Mouse (Mus musculus) erythroblast, embryonic 14.5 days (primary cell): Measurements from ENCODE around the gene 1700007K13Rik. TPM values are rescaled to one million over a fixed set of nuclear protein-coding genes. Genes with fewer than 3 reads are reported as not detected.

ENCODE experiments used
- H3K27me3 ChIP-seq: 2 replicates; pipeline ENCODE4 v1.6.1; 2012; ENCODE audit warnings: inconsistent platforms; ENCODE audit not compliant: control insufficient read depth
- H3K36me3 ChIP-seq: 2 replicates; pipeline ENCODE4 v1.6.1; 2012; ENCODE audit warnings: mild to moderate bottlenecking, inconsistent platforms; ENCODE audit not compliant: control insufficient read depth
- H3K4me1 ChIP-seq: 2 replicates; pipeline ENCODE4 v1.6.1; 2012; ENCODE audit warnings: inconsistent platforms; ENCODE audit not compliant: control insufficient read depth
- H3K4me3 ChIP-seq: replicated peaks from 2 replicates; pipeline ENCODE3; 2012; ENCODE audit warnings: moderate library complexity, mild to moderate bottlenecking, inconsistent platforms
- H3K9me3 ChIP-seq: 2 replicates; pipeline ENCODE4 v1.6.1; 2012; ENCODE audit warnings: low read length, inconsistent platforms, mixed read lengths; ENCODE audit not compliant: control insufficient read depth
- GATA1 ChIP-seq: IDR thresholded peaks from 2 replicates; pipeline ENCODE4 v1.6.1; 2012; ENCODE audit warnings: low read length, inconsistent platforms, mixed read lengths
- TAL1 ChIP-seq: IDR thresholded peaks from 3 replicates; pipeline ENCODE4 v1.6.1; 2012; ENCODE audit warnings: low read length, inconsistent platforms, mixed read lengths
- polyA plus RNA-seq: library from polyadenylated mRNA; stranded (reverse); fragments of >175 nt; gene quantifications from 2 replicates; pipeline ENCODE4 v1.2.3, GENCODE M21; 2012

The 1700007K13Rik gene
- polyA plus RNA-seq, 1 experiment, result not detected

DNA sequence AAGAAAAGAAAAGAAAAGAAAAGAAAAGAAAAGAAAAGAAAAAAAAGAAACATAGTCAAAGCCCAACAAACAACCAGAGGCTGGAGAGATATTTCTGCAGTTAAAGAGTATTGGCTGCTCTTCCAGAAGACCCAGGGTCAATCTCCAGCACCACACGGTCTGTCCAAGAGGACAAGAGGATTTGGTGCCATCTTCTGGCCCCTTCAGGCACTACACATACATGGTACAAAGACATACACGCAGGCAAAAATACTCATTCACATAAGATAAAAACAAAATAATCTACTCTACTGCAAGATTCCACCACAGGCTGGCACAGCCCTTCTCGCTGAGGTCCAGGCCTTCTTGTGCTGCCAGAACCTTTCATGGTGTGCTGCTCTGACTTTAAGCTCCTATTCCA lies 43.0 kb downstream of the 1700007K13Rik start:
- no peaks in the 10 kb centered on the region for H3K27me3 ChIP-seq
- no peaks in the 10 kb centered on the region for H3K9me3 ChIP-seq
- peaks cover 3% of the 10 kb centered on the region for H3K4me1 ChIP-seq
- no peak for TF ChIP-seq TAL1
- TF ChIP-seq GATA1, result no peak
- no peaks in the 10 kb centered on the region for H3K36me3 ChIP-seq
- no peak overlapping the region for H3K4me3 ChIP-seq

DNA sequence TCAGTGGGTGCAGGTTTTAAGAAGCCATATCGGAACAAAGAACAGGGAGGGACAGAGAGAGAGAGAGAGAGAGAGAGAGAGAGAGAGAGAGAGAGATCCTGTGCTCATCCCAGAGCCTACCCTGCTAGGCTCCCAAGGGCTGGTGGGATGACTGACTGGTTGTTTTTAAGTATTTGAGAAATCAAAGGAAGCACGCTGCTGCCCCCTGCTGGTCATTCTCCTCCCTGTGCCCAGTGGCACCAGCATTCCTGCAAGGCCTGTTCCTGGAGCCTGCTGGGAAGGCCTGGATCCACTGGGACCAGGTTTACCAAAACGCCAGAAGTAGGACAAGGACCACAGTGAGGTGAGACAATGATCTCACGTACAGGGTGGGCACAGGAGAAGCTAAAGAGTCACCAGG lies 46.2 kb downstream of the 1700007K13Rik start:
- Histone ChIP-seq H3K9me3 (no peaks in the 10 kb centered on the region), H3K36me3 (no peaks in the 10 kb centered on the region), H3K27me3 (no peaks in the 10 kb centered on the region), H3K4me3 (no peak overlapping the region), H3K4me1 (peaks cover 3% of the 10 kb centered on the region)
- TF ChIP-seq GATA1, result no peak
- no peak for TF ChIP-seq TAL1

DNA sequence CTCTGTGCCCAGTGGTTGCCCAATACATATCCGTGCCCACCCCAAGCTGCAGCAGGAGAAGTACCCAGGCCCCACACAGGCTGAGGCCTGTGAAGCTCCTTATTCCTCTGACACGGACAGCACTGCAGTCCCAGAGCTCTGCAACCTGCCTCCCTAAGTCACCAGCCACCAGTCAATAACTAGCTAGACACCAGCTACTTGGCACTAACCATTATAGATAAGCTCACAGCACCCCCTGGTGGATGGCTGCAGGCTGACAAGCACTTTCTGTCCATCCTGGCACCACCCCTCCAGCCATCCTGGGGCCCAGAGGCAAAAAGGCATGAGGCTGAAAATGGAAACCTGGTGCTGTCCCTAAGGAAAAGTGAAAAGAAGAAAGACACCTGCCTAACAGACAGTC lies 48.1 kb downstream of the 1700007K13Rik start:
- Histone ChIP-seq H3K9me3 (no peaks in the 10 kb centered on the region), H3K4me1 (no peaks in the 10 kb centered on the region; the same call in 1 of the 2 replicates), H3K4me3 (no peak overlapping the region), H3K36me3 (no peaks in the 10 kb centered on the region), H3K27me3 (no peaks in the 10 kb centered on the region)
- TF ChIP-seq TAL1 (no peak), GATA1 (no peak)

DNA sequence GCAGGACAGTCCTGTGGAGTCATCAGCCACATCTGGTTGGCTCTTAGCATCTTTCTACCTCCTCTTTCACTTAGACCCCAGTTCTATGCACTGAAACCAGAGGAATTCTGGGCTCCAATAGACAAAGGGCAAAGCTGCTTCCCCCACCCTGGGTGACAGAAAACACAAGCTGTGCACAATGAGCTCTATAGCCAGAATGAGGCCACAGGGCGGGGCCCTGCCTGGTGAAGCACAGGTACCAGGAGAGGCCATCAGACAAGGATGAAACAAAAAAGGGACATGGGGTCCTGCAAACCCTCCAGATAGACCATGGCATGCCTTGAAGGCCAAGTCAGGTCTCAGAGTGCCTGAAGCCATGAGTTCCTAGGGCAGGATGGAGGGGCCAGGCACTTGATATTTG lies 49.6 kb downstream of the 1700007K13Rik start:
- Histone ChIP-seq H3K4me3 (no peak overlapping the region), H3K27me3 (no peaks in the 10 kb centered on the region), H3K36me3 (no peaks in the 10 kb centered on the region), H3K9me3 (no peaks in the 10 kb centered on the region), H3K4me1 (no peaks in the 10 kb centered on the region; the same call in 1 of the 2 replicates)
- TF ChIP-seq TAL1 (no peak), GATA1 (no peak)

- TF ChIP-seq GATA1 (no peak), TAL1 (no peak)
- no peaks in the 10 kb centered on the region for H3K9me3 ChIP-seq
- H3K4me1 ChIP-seq, result no peaks in the 10 kb centered on the region; the same call in 1 of the 2 replicates
- no peaks in the 10 kb centered on the region for H3K27me3 ChIP-seq
- no peak overlapping the region for H3K4me3 ChIP-seq
- H3K36me3 ChIP-seq, result no peaks in the 10 kb centered on the region
Observed at GRCm38 (mm10) chr2:28415387-28416024, 50.6 kb downstream of the 1700007K13Rik start.

DNA sequence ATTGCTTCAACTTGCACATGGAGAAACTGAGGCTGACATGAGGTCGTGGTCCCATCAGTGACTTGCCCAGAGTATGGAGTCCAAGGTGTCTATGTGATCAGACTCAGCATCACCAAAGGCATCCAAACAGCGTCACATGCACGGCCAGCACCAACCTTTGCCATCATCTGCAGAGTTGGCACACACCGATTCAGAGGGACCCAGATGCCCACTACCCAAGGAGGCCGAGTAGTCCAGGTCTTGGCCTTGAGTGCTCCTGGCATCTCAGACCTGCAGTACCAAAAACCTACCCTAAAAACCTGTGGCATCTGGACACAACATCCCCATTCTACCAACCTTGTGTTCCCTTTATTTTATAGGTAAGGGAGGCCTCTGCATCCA lies 51.4 kb downstream of the 1700007K13Rik start:
- Histone ChIP-seq H3K4me1 (no peaks in the 10 kb centered on the region; the same call in 1 of the 2 replicates), H3K27me3 (no peaks in the 10 kb centered on the region), H3K4me3 (no peak overlapping the region), H3K9me3 (no peaks in the 10 kb centered on the region), H3K36me3 (no peaks in the 10 kb centered on the region)
- no peak for TF ChIP-seq TAL1
- TF ChIP-seq GATA1, result no peak

DNA sequence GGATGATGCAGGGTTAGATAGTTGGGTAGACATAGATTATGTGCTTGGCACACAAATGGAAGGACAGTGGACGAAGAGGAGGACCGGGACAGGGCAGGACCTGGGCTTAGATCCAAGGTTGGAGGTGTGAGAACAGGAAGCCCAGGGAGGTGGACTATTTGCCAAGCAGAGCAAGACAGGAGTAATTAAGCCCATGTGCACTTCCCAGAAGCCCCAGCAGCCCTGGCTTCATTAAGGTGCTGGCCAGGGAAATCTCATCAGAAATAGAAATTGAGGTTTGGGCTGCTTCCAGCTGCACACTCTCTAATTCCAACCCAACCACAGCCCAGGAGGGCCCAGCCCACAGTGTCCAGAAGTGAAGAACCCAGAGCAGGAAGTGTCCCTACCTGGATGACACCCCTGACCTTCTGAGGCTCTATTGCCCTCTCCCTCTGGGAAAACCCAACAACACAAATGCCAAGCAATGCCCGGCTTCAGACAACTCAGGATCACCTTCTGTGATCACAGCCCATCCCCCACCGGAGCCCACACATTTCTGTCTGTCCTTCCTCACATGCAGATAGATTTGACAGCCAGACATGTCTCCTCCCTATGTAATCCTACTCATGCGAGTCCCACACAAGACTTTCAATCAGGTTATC lies 51.9 kb downstream of the 1700007K13Rik start:
- H3K4me1 ChIP-seq, result no peaks in the 10 kb centered on the region; the same call in 1 of the 2 replicates
- no peak overlapping the region for H3K4me3 ChIP-seq
- TF ChIP-seq GATA1 (no peak), TAL1 (no peak)
- no peaks in the 10 kb centered on the region for H3K36me3 ChIP-seq
- no peaks in the 10 kb centered on the region for H3K9me3 ChIP-seq
- no peaks in the 10 kb centered on the region for H3K27me3 ChIP-seq

- Histone ChIP-seq H3K4me1 (no peaks in the 10 kb centered on the region; the same call in 1 of the 2 replicates), H3K36me3 (no peaks in the 10 kb centered on the region), H3K27me3 (no peaks in the 10 kb centered on the region), H3K4me3 (no peak overlapping the region), H3K9me3 (no peaks in the 10 kb centered on the region)
- TF ChIP-seq GATA1 (no peak), TAL1 (no peak)
Observed at GRCm38 (mm10) chr2:28412936-28413335, 53.2 kb downstream of the 1700007K13Rik start.

Other genes with a start within 250 kb of the 1700007K13Rik start
- gene Ppp1r26, start 19.5 kb downstream of the 1700007K13Rik start, polyA plus RNA-seq, result 0.01 TPM in 1 of 2 replicates, not detected in the other
- gene Mrps2, start 1.7 kb upstream of the 1700007K13Rik start, polyA plus RNA-seq, result 1.0 and 1.5 TPM in 2 replicates
- not detected in 2 replicates for gene Gbgt1, start 30.6 kb upstream of the 1700007K13Rik start, polyA plus RNA-seq
- gene Gm10134, start 39.8 kb upstream of the 1700007K13Rik start, polyA plus RNA-seq, result not detected in 2 replicates
- 0.03 and 0.06 TPM in 2 replicates for gene Ralgds, start 46.8 kb upstream of the 1700007K13Rik start, polyA plus RNA-seq
- not detected in 2 replicates for gene Cel, start 97.1 kb upstream of the 1700007K13Rik start, polyA plus RNA-seq
- 1.8 and 2.1 TPM in 2 replicates for gene Gtf3c5, start 117.4 kb upstream of the 1700007K13Rik start, polyA plus RNA-seq
- 35.4 and 47.5 TPM in 2 replicates for gene Gfi1b, start 155.7 kb upstream of the 1700007K13Rik start, polyA plus RNA-seq
- 0.56 and 0.79 TPM in 2 replicates for gene Tsc1, start 174.9 kb upstream of the 1700007K13Rik start, polyA plus RNA-seq
- gene Spaca9, start 233.4 kb upstream of the 1700007K13Rik start, polyA plus RNA-seq, result not detected in 2 replicates
- not detected in 2 replicates for gene Ak8, start 233.8 kb upstream of the 1700007K13Rik start, polyA plus RNA-seq